Mouse (Mus musculus): Measurements from ENCODE around the gene Nr1d1. TPM values are rescaled to one million over a fixed set of nuclear protein-coding genes. Genes with fewer than 3 reads are reported as not detected.
A peak's percentile ranks its signal among the peaks of the same experiment; 100 is the strongest.

Gene Nr1d1
- polyA plus RNA-seq, 1 experiment from 2014 or later: 2.6 TPM

GRCm38 (mm10) chr11:98766816-98767215 is 8.3 kb downstream of the Nr1d1 start:
- no peak overlapping the region for H3K4me2 ChIP-seq (replicated peaks)
- H3K4me3 ChIP-seq (replicated peaks): no peak overlapping the region
- WGBS: 48% methylated on average over 5 of the region's 5 CpGs
- no peak overlapping the region for H3K27ac ChIP-seq
- H3K27me3 ChIP-seq (replicated peaks): no peaks in the 10 kb centered on the region
- H3K9ac ChIP-seq: no peak overlapping the region
- peaks cover 47% of the 10 kb centered on the region for H3K36me3 ChIP-seq
- H3K9me3 ChIP-seq: no peaks in the 10 kb centered on the region
- H3K4me1 ChIP-seq (replicated peaks): peaks cover 54% of the 10 kb centered on the region
- no peak for ATAC-seq

GRCm38 (mm10) chr11:98766346-98766745 is 8.8 kb downstream of the Nr1d1 start:
- Histone ChIP-seq H3K4me1 (replicated peaks) (peaks cover 52% of the 10 kb centered on the region), H3K9ac (no peak overlapping the region), H3K27me3 (replicated peaks) (no peaks in the 10 kb centered on the region), H3K27ac (peak overlapping the region; percentile 40; the same call in 1 of the 2 replicates), H3K4me3 (replicated peaks) (no peak overlapping the region), H3K4me2 (replicated peaks) (no peak overlapping the region), H3K36me3 (peaks cover 48% of the 10 kb centered on the region), H3K9me3 (no peaks in the 10 kb centered on the region)
- 44% methylated on average over 2 of the region's 2 CpGs for WGBS
- ATAC-seq: no peak

- no peak overlapping the region for H3K4me3 ChIP-seq (replicated peaks)
- no peaks in the 10 kb centered on the region for H3K27me3 ChIP-seq (replicated peaks)
- H3K27ac ChIP-seq: peak overlapping the region; percentile 40
- no peaks in the 10 kb centered on the region for H3K9me3 ChIP-seq
- no peak for ATAC-seq
- no peak overlapping the region; the same call in 1 of the 2 replicates for H3K9ac ChIP-seq
- H3K4me2 ChIP-seq (replicated peaks): no peak overlapping the region
- H3K4me1 ChIP-seq (replicated peaks): peaks cover 52% of the 10 kb centered on the region
- H3K36me3 ChIP-seq: peaks cover 47% of the 10 kb centered on the region
- WGBS: 51% methylated on average over 9 of the region's 9 CpGs
These were observed 9.5 kb downstream of the Nr1d1 start for GRCm38 (mm10) chr11:98765421-98766309.

DNA sequence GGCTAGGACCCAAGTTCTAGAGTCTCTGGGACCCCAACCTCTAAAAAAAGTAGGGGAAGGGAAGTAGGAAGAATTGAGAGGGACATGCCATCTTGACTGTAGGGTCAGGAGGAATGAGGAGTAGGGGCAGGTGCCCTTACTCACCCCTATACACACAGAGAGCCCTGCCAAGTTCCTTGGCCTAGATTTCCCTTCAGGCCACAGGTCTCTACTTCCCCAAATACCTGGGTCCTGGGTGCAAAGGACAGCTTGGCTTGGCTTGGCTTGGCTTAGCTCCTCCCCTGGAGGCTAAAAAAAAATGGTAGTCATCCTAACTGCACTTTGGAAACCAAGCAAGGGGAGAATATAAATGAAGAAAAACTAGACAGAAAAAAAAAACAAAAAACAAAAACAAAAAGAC is 10.4 kb downstream of the Nr1d1 start:
- Histone ChIP-seq H3K4me3 (replicated peaks) (no peak overlapping the region), H3K36me3 (peaks cover 43% of the 10 kb centered on the region), H3K4me2 (replicated peaks) (no peak overlapping the region), H3K27ac (no peak overlapping the region), H3K27me3 (replicated peaks) (no peaks in the 10 kb centered on the region), H3K9me3 (no peaks in the 10 kb centered on the region), H3K9ac (no peak overlapping the region), H3K4me1 (replicated peaks) (peaks cover 52% of the 10 kb centered on the region)
- no peak for ATAC-seq

DNA sequence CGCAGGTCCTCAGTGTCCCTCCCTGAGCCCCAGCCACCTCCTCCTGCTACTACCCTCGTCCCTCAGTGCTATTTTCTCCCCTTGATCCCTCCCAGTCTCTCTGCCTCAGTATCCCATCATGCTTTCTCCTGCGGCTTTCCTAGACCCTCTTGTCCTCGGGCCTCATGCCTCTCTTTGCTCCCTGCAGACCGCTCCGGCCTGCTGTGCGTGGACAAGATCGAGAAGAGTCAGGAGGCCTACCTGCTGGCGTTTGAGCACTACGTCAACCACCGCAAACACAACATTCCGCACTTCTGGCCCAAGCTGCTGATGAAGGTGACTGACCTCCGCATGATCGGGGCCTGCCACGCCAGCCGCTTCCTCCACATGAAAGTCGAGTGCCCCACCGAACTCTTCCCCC is 11.0 kb downstream of the Nr1d1 start:
- H3K4me2 ChIP-seq (replicated peaks): no peak overlapping the region
- no peak overlapping the region for H3K4me3 ChIP-seq (replicated peaks)
- peaks cover 46% of the 10 kb centered on the region for H3K4me1 ChIP-seq (replicated peaks)
- no peaks in the 10 kb centered on the region for H3K9me3 ChIP-seq
- no peaks in the 10 kb centered on the region for H3K27me3 ChIP-seq (replicated peaks)
- ATAC-seq: no peak
- no peak overlapping the region for H3K9ac ChIP-seq
- no peak overlapping the region for H3K27ac ChIP-seq
- peaks cover 37% of the 10 kb centered on the region for H3K36me3 ChIP-seq
- 73% methylated on average over 18 of the region's 18 CpGs for WGBS

DNA sequence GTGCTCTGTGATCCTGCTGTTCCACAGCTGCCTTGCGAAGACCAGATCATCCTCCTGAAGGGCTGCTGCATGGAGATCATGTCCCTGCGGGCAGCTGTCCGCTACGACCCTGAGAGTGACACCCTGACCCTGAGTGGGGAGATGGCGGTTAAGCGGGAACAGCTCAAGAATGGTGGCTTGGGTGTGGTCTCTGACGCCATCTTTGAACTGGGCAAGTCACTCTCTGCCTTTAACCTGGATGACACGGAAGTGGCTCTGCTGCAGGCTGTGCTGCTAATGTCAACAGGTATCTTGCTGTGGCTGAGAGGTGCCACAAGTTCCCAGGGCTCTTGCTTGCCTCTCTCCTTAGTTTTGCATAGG is 11.7 kb downstream of the Nr1d1 start:
- H3K9ac ChIP-seq: no peak overlapping the region
- no peak overlapping the region for H3K4me3 ChIP-seq (replicated peaks)
- no peaks in the 10 kb centered on the region for H3K27me3 ChIP-seq (replicated peaks)
- peaks cover 37% of the 10 kb centered on the region for H3K36me3 ChIP-seq
- no peak overlapping the region for H3K4me2 ChIP-seq (replicated peaks)
- no peaks in the 10 kb centered on the region for H3K9me3 ChIP-seq
- 0 out of 2 replicates have a peak, but pooled peaks have one; percentile 1 for ATAC-seq
- WGBS: 86% methylated on average over 8 of the region's 8 CpGs
- no peak overlapping the region for H3K27ac ChIP-seq
- peaks cover 40% of the 10 kb centered on the region for H3K4me1 ChIP-seq (replicated peaks)

DNA sequence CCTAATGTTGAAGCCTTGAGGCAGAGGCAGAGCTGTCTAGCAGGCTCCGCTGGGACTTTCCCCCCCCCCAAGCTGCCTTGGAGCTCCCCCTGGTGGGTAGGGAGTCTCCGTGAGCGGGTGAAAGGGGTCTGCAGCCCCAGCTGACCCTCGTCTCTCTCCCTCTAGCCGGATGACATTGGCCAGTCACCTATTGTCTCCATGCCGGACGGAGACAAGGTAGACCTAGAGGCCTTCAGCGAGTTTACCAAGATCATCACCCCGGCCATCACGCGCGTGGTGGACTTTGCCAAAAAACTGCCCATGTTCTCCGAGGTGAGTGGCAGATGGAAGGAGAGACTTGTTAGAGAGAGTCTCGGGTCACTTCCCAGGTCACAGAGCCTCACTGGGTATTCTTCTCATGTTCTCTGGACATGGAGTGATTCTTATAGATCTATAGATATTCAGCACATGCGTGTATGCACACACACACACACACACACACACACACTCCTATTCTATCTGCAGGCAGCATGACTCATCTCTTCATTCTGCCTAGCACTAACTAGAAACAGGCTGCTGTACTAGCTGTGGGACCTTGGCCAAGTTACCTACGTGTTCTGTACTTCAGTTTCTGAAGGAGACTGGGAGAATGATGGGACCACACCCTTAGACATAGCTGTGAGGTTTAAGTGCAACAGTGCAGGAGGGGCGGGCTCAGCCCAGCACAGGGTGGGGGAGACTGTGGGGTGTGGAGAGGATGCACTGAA is 12.2 kb downstream of the Nr1d1 start:
- no peak overlapping the region for H3K4me3 ChIP-seq (replicated peaks)
- peak; percentile 58 for ATAC-seq
- WGBS: 64% methylated on average over 17 of the region's 17 CpGs
- no peak overlapping the region for H3K27ac ChIP-seq
- H3K27me3 ChIP-seq (replicated peaks): no peaks in the 10 kb centered on the region
- H3K4me1 ChIP-seq (replicated peaks): peaks cover 35% of the 10 kb centered on the region
- H3K4me2 ChIP-seq (replicated peaks): no peak overlapping the region
- H3K9ac ChIP-seq: no peak overlapping the region
- no peaks in the 10 kb centered on the region for H3K9me3 ChIP-seq
- peaks cover 41% of the 10 kb centered on the region for H3K36me3 ChIP-seq

DNA sequence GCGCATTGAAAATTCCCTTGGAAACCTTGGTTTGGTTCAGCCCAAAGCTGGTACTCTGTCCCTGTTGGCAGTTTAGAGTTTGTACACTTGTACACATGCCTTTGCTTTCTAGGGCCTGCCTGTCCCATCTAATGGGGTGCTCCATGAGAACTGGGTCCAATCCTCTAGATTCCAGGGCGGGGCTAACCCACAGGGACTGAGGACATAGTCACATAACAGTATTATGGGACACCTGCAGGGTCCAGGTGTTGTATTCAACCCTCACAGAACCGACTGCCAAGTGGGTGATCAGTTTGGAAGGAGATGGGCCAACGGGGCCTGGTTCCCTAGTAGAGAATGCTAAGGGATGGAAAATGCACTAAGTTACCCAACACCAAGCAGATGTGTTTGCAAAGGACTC is 13.2 kb downstream of the Nr1d1 start:
- ATAC-seq: no peak
- no peaks in the 10 kb centered on the region for H3K27me3 ChIP-seq (replicated peaks)
- peaks cover 49% of the 10 kb centered on the region for H3K36me3 ChIP-seq
- no peak overlapping the region for H3K9ac ChIP-seq
- no peaks in the 10 kb centered on the region for H3K9me3 ChIP-seq
- peaks cover 25% of the 10 kb centered on the region for H3K4me1 ChIP-seq (replicated peaks)
- H3K4me3 ChIP-seq (replicated peaks): no peak overlapping the region
- no peak overlapping the region for H3K27ac ChIP-seq
- 91% methylated on average over 4 of the region's 4 CpGs for WGBS
- H3K4me2 ChIP-seq (replicated peaks): no peak overlapping the region

DNA sequence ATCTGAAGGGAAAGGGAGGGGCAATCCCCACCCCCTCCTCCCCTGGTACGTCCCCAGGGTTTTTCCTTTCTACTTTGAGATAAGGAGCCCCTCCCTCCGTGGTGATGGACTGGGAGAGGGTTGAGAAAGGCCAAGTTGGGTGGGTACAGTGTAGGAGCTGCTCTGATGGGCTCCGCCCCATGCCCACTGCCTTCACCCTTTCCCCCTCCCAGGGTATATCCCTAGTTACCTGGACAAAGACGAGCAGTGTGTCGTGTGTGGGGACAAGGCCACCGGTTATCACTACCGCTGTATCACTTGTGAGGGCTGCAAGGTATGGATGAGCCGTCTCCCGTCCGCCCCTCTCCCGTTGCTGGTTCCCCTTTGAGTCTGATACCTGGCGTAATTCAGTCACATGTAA is 18.4 kb downstream of the Nr1d1 start:
- ATAC-seq: no peak
- Histone ChIP-seq H3K27ac (no peak overlapping the region), H3K9ac (no peak overlapping the region), H3K9me3 (no peaks in the 10 kb centered on the region), H3K4me1 (replicated peaks) (peaks cover 40% of the 10 kb centered on the region), H3K27me3 (replicated peaks) (no peaks in the 10 kb centered on the region), H3K4me3 (replicated peaks) (no peak overlapping the region), H3K36me3 (peaks cover 42% of the 10 kb centered on the region), H3K4me2 (replicated peaks) (no peak overlapping the region)
- WGBS: 73% methylated on average over 12 of the region's 12 CpGs

DNA sequence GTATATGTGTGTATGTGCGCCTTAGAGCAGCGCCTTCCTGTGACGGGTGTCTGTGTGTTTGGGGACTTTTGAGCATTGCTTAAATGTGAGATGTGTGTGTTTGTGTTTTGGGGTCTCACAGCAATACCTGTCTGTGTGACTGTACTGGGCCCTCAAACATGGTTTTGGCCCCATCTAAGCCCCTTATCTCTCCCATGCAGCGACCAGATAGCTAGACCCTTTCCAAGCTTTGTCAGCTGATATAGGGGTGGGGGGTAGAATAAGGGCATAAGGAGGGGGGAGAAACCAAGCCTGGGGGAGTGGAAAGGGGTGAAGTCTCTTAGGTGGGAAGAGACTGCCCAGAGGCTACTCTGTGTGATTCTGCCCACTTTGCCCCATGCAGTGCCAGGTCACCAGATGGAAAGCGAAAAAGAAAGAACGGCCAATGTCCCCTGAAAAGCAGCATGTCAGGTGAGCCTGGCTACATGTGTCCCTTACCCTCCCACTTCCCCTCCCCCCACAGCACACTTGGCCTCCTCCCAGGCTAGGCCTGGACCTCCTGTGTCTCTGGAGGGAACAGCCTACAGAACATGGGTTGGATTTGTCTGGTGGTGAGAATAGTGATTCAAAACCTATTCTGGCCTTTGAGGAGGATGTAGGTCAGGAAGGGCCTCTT is 19.3 kb downstream of the Nr1d1 start:
- ATAC-seq: no peak
- peaks cover 49% of the 10 kb centered on the region for H3K4me1 ChIP-seq (replicated peaks)
- H3K36me3 ChIP-seq: peaks cover 39% of the 10 kb centered on the region
- 88% methylated on average over 6 of the region's 6 CpGs for WGBS
- no peaks in the 10 kb centered on the region for H3K27me3 ChIP-seq (replicated peaks)
- H3K9ac ChIP-seq: no peak overlapping the region
- 0 out of 2 replicates have a peak overlapping the region, but pooled peaks have one; percentile 22 for H3K27ac ChIP-seq
- H3K9me3 ChIP-seq: no peaks in the 10 kb centered on the region
- H3K4me2 ChIP-seq (replicated peaks): no peak overlapping the region
- no peak overlapping the region for H3K4me3 ChIP-seq (replicated peaks)

GRCm38 (mm10) chr11:98754621-98755181 is 20.4 kb downstream of the Nr1d1 start:
- Histone ChIP-seq H3K9me3 (no peaks in the 10 kb centered on the region), H3K4me2 (replicated peaks) (peak overlapping the region; percentile 35), H3K27ac (peak overlapping the region; percentile 93), H3K4me1 (replicated peaks) (peaks cover 61% of the 10 kb centered on the region), H3K27me3 (replicated peaks) (no peaks in the 10 kb centered on the region), H3K9ac (0 out of 2 replicates have a peak overlapping the region, but pooled peaks have one; percentile 2), H3K36me3 (peaks cover 32% of the 10 kb centered on the region), H3K4me3 (replicated peaks) (no peak overlapping the region)
- peak; percentile 4; the same call in 1 of the 2 replicates for ATAC-seq
- WGBS: 25% methylated on average over 7 of the region's 7 CpGs

- H3K27ac ChIP-seq: peak overlapping the region; percentile 93
- H3K27me3 ChIP-seq (replicated peaks): no peaks in the 10 kb centered on the region
- 54% methylated on average over 9 of the region's 9 CpGs for WGBS
- H3K4me2 ChIP-seq (replicated peaks): peak overlapping the region; percentile 35
- peaks cover 66% of the 10 kb centered on the region for H3K4me1 ChIP-seq (replicated peaks)
- no peak for ATAC-seq
- H3K9me3 ChIP-seq: no peaks in the 10 kb centered on the region
- peaks cover 32% of the 10 kb centered on the region for H3K36me3 ChIP-seq
- H3K9ac ChIP-seq: 0 out of 2 replicates have a peak overlapping the region, but pooled peaks have one; percentile 2
- H3K4me3 ChIP-seq (replicated peaks): no peak overlapping the region
These were observed 20.9 kb downstream of the Nr1d1 start for GRCm38 (mm10) chr11:98754151-98754620.

Measured in intestine, embryonic 15.5 days (tissue).